Mouse (Mus musculus): ENCODE results near the gene 1110017D15Rik. TPM values are rescaled to one million over a fixed set of nuclear protein-coding genes. Genes with fewer than 3 reads are reported as not detected.

Gene 1110017D15Rik
- polyA plus RNA-seq, 1 experiment = 40.8 TPM

GRCm38 (mm10) chr4:41460690-41461089 lies 56.4 kb downstream of the 1110017D15Rik start:
- WGBS = 92% methylated on average over 1 of the region's 1 CpGs
- peaks cover 4% of the 10 kb centered on the region for H3K4me1 ChIP-seq (ENCODE audit: control insufficient read depth, insufficient read depth, low read length)
- DNase-seq = no peak
- TF ChIP-seq POLR2A (IDR thresholded peaks at IDR 0.05; ENCODE audit: borderline replicate concordance, extremely low read depth, low read depth, low read length) = no peak
- TF ChIP-seq CTCF (IDR thresholded peaks at IDR 0.05; ENCODE audit: insufficient read depth, low read length) = no peak
- no peak overlapping the region for H3K4me3 ChIP-seq (replicated peaks; ENCODE audit: extremely low read depth, low read depth, low read length)

Other genes with a start within 250 kb of the 1110017D15Rik start
- 53.1 and 62.2 TPM in 2 replicates for gene Ubap2, start 242.2 kb downstream of the 1110017D15Rik start, polyA plus RNA-seq (2012; rRNA removed)
- gene Dcaf12, start 202.4 kb downstream of the 1110017D15Rik start, polyA plus RNA-seq (2012; rRNA removed) = 21.9 and 28.3 TPM in 2 replicates
- gene Ubap1, start 168.3 kb downstream of the 1110017D15Rik start, polyA plus RNA-seq (2012; rRNA removed) = 16.9 and 24.0 TPM in 2 replicates
- 0.95 and 1.2 TPM in 2 replicates for gene Kif24, start 52.4 kb downstream of the 1110017D15Rik start, polyA plus RNA-seq (2012; rRNA removed)
- 7.2 and 11.7 TPM in 2 replicates for gene Nudt2, start 52.2 kb downstream of the 1110017D15Rik start, polyA plus RNA-seq (2012; rRNA removed)
- gene AI464131, start 14.3 kb downstream of the 1110017D15Rik start, polyA plus RNA-seq (2012; rRNA removed) = 14.0 and 14.1 TPM in 2 replicates
- gene Fam219a, start 52.2 kb upstream of the 1110017D15Rik start, polyA plus RNA-seq (2012; rRNA removed) = 63.5 and 94.2 TPM in 2 replicates
- gene Dnaic1, start 52.4 kb upstream of the 1110017D15Rik start, polyA plus RNA-seq (2012; rRNA removed) = 8.2 and 10.3 TPM in 2 replicates
- gene Enho, start 123.0 kb upstream of the 1110017D15Rik start, polyA plus RNA-seq (2012; rRNA removed) = 36.4 and 48.9 TPM in 2 replicates
- 10.5 and 14.0 TPM in 2 replicates for gene Cntfr, start 179.8 kb upstream of the 1110017D15Rik start, polyA plus RNA-seq (2012; rRNA removed)
- 107 and 109 TPM in 2 replicates for gene Il11ra1, start 182.7 kb upstream of the 1110017D15Rik start, polyA plus RNA-seq (2012; rRNA removed)
- gene Rpp25l, start 196.2 kb upstream of the 1110017D15Rik start, polyA plus RNA-seq (2012; rRNA removed) = 42.8 and 44.3 TPM in 2 replicates
- 44.3 and 45.0 TPM in 2 replicates for gene Dctn3, start 205.8 kb upstream of the 1110017D15Rik start, polyA plus RNA-seq (2012; rRNA removed)
- not detected in 2 replicates for gene Arid3c, start 213.8 kb upstream of the 1110017D15Rik start, polyA plus RNA-seq (2012; rRNA removed)
- gene Galt, start 237.9 kb upstream of the 1110017D15Rik start, polyA plus RNA-seq (2012; rRNA removed) = 95.1 and 103 TPM in 2 replicates
- gene Sigmar1, start 238.8 kb upstream of the 1110017D15Rik start, polyA plus RNA-seq (2012; rRNA removed) = 70.9 and 83.3 TPM in 2 replicates

Measured in lung, adult 2 months (tissue).